Mouse (Mus musculus) naive thymus-derived CD4-positive, alpha-beta T cell, adult 2 months (primary cell): Measurements from ENCODE around the gene Hoxd4.

Experiments used
- DNase-seq: peaks from one replicate; pipeline ENCODE4 v3.0.0-alpha.2; 2011; ENCODE audit warnings: low read depth

The Hoxd4 gene

GRCm38 (mm10) chr2:74692808-74693431 lies 18.8 kb upstream of the Hoxd4 start:
- no peak for DNase-seq

DNA sequence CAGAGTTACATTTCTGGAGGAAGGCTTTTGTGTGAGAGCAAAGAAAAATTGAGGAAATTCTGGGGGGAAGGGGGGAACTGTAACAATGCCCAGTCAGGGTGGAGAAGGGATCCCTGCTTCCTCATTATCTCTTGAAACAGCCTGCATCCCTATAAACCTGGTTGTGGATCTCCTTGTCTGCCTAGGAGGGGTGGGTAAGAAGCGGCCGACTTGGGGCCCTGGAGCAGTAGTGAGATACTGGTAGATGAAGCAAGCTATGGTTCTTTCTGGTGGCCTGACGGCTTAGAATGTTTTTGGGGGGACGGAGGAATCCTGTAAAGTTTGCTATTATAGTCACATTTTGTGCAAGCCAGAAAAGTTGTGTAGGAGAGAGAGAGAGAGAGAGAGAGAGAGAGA lies 18.3 kb upstream of the Hoxd4 start:
- no peak for DNase-seq

- peak; percentile 49 for DNase-seq
These were observed 17.7 kb upstream of the Hoxd4 start for GRCm38 (mm10) chr2:74694066-74694465.

DNA sequence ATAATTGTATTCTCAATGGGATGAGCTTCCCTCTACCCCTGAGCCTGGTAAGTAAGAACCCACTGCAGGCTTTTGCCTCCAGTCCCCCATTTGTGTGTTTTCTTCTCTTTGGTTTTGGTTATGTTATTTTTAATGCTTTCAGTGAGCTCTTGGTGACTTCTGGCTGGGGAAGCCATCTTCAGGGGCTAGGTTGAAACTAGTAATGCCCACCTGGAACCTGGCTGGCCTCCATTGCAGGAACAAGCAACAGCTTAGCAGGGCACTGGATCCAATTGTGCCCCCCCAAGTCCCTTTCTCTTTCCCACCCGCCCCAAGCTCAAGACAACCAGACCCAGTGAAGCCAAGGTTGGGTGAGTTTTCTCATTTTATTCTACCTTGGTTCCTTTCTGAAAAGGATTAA lies 16.3 kb upstream of the Hoxd4 start:
- DNase-seq, result no peak

- DNase-seq, result no peak
These were observed 15.8 kb upstream of the Hoxd4 start for GRCm38 (mm10) chr2:74695813-74696430.

- DNase-seq, result no peak
These were observed 15.0 kb upstream of the Hoxd4 start for GRCm38 (mm10) chr2:74696442-74697335.

DNA sequence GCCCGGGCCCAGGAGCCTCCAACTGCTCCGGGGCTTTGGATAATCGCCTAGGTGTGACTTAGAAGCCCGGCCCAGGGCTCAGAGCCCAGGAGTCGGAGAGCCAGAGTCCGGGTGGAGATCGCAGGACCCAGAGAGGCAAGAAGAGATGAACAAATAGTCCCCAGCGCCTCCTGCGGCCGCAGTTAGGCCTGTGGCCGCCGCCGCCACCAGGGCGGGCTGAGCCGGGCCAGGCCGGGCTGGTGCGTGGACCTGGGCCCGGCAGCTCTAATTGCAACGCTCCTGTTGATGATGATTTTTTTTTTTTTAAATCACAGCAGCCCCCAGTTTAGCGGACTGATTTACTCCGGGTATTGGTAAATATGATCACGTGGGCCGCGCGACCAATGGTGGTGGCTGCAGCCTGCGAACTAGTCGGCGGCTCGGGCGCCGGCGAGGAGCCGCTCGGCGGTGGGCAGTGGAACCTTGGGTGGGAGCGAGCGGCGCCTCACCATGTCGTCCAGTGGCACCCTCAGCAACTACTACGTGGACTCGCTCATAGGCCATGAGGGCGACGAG lies 14.1 kb upstream of the Hoxd4 start, which contains the start of gene Hoxd9:
Hoxd9 (plus strand) TSS at position 161 of the 555 bp plus-strand sequence.
- DNase-seq, result peak; percentile 34

DNA sequence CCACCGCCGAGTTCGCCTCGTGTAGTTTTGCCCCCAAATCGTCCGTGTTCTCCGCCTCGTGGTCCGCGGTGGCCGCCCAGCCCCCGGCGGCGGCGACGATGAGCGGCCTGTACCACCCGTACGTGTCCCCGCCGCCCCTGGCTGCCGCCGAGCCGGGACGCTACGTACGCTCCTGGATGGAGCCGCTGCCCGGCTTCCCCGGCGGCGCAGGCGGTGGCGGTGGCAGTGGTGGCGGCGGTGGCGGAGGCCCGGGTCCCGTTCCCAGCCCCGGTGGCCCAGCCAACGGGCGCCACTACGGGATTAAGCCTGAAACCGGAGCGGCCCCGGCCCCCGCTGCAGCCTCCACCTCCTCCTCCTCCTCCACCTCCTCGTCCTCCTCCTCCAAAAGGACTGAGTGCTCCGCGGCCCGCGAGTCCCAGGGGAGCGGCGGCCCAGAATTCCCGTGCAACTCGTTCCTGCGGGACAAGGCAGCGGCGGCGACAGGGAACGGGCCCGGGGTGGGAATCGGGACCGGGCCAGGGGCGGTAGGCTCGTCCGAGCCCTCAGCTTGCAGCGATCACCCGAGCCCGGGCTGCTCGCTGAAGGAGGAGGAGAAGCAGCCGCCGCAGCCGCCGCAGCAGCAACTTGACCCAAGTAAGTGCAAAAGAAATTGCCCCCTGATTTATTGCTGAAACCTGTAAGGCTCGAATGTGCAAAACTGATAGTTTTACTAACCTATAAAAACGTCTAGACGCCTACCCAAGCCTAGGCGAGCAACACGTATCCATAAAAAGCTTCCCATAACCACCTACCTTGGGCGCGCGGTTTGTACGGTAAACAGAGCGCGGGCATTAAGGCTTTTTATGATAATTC lies 13.3 kb upstream of the Hoxd4 start:
- no peak for DNase-seq

- DNase-seq, result no peak
These were observed 12.7 kb upstream of the Hoxd4 start for GRCm38 (mm10) chr2:74699053-74699430.

- DNase-seq, result no peak
These were observed 11.8 kb upstream of the Hoxd4 start for GRCm38 (mm10) chr2:74699664-74700545.

GRCm38 (mm10) chr2:74700546-74701112 lies 11.1 kb upstream of the Hoxd4 start:
- no peak for DNase-seq

DNA sequence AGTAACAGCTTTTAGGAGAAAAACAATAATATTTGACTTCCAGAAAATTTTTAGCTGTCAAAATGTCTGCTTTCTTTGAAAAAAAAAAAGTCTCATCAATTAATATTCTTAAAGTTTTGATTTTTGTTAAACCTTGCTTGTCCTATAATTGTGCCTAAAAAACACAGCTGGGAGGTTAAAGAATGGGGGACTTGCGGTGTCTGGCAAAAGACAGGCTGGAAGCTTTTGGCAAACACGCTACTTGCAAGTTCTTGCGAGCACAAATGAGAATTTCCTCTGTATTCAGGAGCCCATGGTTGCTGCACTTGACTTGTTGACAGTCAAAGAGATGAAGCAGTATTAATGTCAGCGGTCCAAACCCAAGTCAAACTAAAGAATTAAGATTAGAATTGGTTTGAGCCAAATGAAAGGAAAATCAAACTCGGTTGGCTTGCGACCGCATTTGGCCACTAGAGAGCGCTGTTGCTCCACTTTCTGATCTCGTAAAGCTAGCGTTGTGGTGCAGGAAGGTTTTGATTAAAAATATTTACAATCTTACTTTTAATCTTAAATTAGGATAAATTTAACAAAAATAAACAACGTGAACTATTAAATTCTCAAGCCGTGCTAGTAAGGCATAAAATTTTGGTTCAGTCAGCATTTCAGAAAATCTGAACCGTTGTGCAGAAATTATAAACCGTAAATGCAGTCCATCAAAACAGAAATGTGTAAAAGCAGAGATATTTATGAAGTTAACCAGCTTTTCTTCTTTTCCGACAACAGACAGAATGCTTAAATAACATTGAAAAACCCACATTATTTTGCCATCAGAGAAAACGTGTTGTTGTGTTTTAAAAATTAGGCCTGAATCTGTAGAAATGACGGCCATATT lies 9.5 kb upstream of the Hoxd4 start:
- peak; percentile 83 for DNase-seq

GRCm38 (mm10) chr2:74702820-74703219 lies 8.9 kb upstream of the Hoxd4 start:
- no peak for DNase-seq

DNA sequence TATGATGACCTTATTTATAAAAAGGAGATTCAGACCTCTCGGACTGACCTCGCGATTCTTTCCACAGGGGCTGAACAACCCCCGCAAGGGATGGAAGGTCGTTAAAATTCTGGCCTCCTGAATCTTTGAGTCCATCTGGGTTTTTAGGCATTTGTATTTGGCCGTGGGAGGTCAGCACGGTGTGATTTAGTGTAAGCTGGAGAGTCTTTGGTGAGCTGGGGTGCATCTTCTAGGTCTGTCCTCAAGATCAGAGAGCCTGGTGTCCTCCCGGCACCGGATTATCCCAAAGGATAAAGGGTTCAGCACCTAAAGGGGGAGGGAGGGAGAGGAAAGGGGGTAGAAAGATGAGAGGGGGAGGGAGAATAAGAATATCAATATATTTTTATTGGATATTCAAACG lies 8.4 kb upstream of the Hoxd4 start:
- DNase-seq, result no peak

DNA sequence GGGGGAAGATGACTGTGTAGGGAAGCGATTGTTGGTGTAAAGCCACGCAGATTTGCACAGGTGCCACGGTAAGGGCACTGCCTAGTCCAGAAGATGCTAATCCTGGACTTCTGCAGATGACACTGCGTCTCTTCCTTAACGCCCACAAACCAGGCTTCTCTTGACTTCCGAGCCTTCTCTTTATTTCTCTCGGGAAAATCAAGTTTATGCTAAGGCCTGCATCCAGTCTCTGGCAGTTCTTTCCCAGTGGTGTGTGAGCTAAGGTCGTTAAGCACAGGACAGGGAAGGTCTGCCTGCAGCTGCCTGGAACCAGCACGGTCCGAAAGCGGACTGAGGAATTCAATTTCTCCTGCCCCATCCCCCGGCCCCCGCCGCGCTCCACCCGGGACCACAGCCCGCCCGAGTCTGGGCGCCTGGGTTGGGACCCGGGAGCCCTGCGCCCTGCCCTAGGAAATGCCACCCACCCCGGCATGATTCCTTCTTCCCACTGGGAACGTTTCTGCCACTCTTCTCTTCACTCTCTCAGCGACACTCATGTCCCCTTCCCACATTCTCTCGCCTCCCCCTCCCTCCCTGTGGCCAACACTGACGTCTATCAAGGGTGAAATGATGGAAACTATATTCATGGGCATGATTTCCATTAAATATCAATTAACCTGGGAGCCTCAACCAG lies 7.9 kb upstream of the Hoxd4 start:
- DNase-seq, result no peak

GRCm38 (mm10) chr2:74704393-74704998 lies 7.2 kb upstream of the Hoxd4 start, which contains the start of gene Hoxd8:
Hoxd8 (plus strand) TSS chr2:74704615.
- no peak for DNase-seq

GRCm38 (mm10) chr2:74704999-74705466 lies 6.7 kb upstream of the Hoxd4 start:
- DNase-seq, result no peak

DNA sequence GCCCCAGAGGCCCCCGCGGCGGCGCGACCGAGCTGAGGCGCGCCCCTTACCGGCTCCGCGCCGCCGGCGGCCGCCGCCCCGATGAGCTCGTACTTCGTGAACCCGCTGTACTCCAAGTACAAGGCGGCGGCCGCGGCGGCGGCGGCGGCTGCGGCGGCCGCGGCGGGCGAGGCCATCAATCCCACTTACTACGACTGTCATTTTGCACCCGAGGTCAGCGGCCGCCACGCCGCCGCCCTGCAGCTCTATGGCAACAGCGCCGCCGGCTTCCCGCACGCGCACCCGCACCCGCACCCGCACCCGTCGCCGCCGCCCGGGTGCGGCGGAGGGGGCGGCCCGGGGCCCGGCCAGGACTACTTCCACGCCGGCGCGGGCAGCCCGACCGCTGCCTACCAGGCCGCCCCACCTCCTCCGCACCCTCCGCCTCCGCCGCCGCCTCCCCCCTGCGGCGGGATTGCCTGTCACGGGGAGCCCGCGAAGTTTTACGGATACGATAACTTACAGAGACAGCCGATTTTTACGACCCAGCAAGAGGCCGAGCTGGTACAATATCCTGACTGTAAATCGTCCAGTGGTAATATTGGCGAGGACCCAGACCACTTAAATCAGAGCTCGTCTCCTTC lies 6.2 kb upstream of the Hoxd4 start:
- peak; percentile 41 for DNase-seq
